In genomic region chr2:146217227-146217980, GRCm38 (mm10) we compare ENCODE assay signal across 10 mouse cellular contexts. TPM values are rescaled to one million over a fixed set of nuclear protein-coding genes. Genes with fewer than 3 reads are reported as not detected.
DNase-seq lines count a peak whose midpoint lies in the region; ATAC-seq and TF ChIP-seq lines count a peak whose summit lies in the region.
"Had no signal": no experiment of that assay in that cellular context is flagged by ENCODE, and none has a peak within 500 bp of the region (broad histone marks: within the 10 kb centered on the region; RNA-seq: fewer than 3 reads in every experiment).

No protein-coding gene starts in this region.

- H3K4me2 ChIP-seq in heart, embryonic 11.5 days: peak overlapping the region; percentile 69
- peak overlapping the region; percentile 46 for H3K4me2 ChIP-seq in forebrain, embryonic 16.5 days (ENCODE audit: low read length)

- intact Hi-C loops in heart, postnatal 36 days (cut with DNase I): loop anchor here (5.0 kb wide), 1 partner anchor 200 kb away; no protein-coding TSS in a partner anchor

- WGBS in heart, embryonic 11.5 days (ENCODE audit: insufficient replicate concordance): under 1% methylated on average over 16 of the region's 16 CpGs
- WGBS in forebrain, embryonic 16.5 days: under 1% methylated on average over 16 of the region's 16 CpGs

- TF ChIP-seq EP300 in MEL (IDR thresholded peaks at IDR 0.05; ENCODE audit: low read depth in 1 of 2, low read length in 2 of 2): no peak

- H3K79me2 ChIP-seq in MEL (ENCODE audit: control insufficient read depth, insufficient read depth, low read length, poor library complexity): no peaks in the 10 kb centered on the region

- no peak for TF ChIP-seq RAD21 in MEL (IDR thresholded peaks at IDR 0.05; ENCODE audit: low read depth, low read length)

- peaks cover 63% of the 10 kb centered on the region for H3K27me3 ChIP-seq in heart, embryonic 11.5 days (ENCODE audit: control insufficient read depth, insufficient read depth, low read length)
- H3K27me3 ChIP-seq in MEL (ENCODE audit: control insufficient read depth in 1 of 2, insufficient read depth in 2 of 2, low read length in 2 of 2): no peaks in the 10 kb centered on the region
- H3K27me3 ChIP-seq in forebrain, embryonic 16.5 days (replicated peaks; ENCODE audit: control insufficient read depth, insufficient read depth, low read length): no peaks in the 10 kb centered on the region; the same call in 1 of the 2 replicates

- H3K4me1 ChIP-seq in heart, embryonic 11.5 days (ENCODE audit: control insufficient read depth, insufficient read depth, low read length): peaks cover 17% of the 10 kb centered on the region
- H3K4me1 ChIP-seq in MEL (ENCODE audit: control insufficient read depth in 1 of 2, insufficient read depth in 2 of 2, low read length in 2 of 2): peaks cover 3 to 10% of the 10 kb centered on the region in 2 experiments
- H3K4me1 ChIP-seq in forebrain, embryonic 16.5 days (replicated peaks; ENCODE audit: control insufficient read depth, insufficient read depth, low read length): peaks cover 59% of the 10 kb centered on the region

- H3K9me3 ChIP-seq in heart, embryonic 11.5 days (replicated peaks; ENCODE audit: control insufficient read depth, low read length): no peaks in the 10 kb centered on the region
- H3K9me3 ChIP-seq in MEL (replicated peaks; ENCODE audit: insufficient read depth, low read length): no peaks in the 10 kb centered on the region
- no peaks in the 10 kb centered on the region for H3K9me3 ChIP-seq in forebrain, embryonic 16.5 days (ENCODE audit: control insufficient read depth, low read length)

- no peak for ATAC-seq in heart, embryonic 11.5 days (replicated peaks; ENCODE audit: insufficient number of reproducible peaks, low FRiP score, low TSS enrichment)
- ATAC-seq in forebrain, embryonic 16.5 days: peak; percentile 18
- ATAC-seq in megakaryocyte-erythroid progenitor cell, adult 5-6 weeks (replicated peaks; ENCODE audit: low FRiP score, low TSS enrichment, poor library complexity, severe bottlenecking): 0 out of 2 replicates have a peak, but pooled peaks have one; percentile 17
- no peak for ATAC-seq in cerebellum, adult (ENCODE audit: insufficient number of reproducible peaks, low FRiP score, low TSS enrichment)

- no peak for TF ChIP-seq POLR2A in MEL (IDR thresholded peaks at IDR 0.05; ENCODE audit: control insufficient read depth in 1 of 2, insufficient read depth in 1 of 2, low read depth in 1 of 2, low read length in 2 of 2, poor library complexity in 1 of 2)

- no peak overlapping the region; the same call in 1 of the 2 replicates for H3K4me3 ChIP-seq in heart, embryonic 11.5 days (ENCODE audit: low read depth, low read length)
- peak overlapping the region; percentile 57 to 72 for H3K4me3 ChIP-seq in MEL (ENCODE audit: control insufficient read depth in 1 of 2, insufficient read depth in 1 of 2, low read depth in 2 of 2, low read length in 2 of 2)
- H3K4me3 ChIP-seq in forebrain, embryonic 16.5 days (replicated peaks; ENCODE audit: low read length): no peak overlapping the region

- no peak for TF ChIP-seq CTCF in MEL (IDR thresholded peaks at IDR 0.05 in 2 of 3, conservative IDR thresholded peaks at IDR 0.05 in 1 of 3; ENCODE audit: control insufficient read depth in 1 of 3, insufficient read depth in 1 of 3, low read depth in 2 of 3, low read length in 3 of 3, poor library complexity in 1 of 3, severe bottlenecking in 1 of 3)

- no peaks in the 10 kb centered on the region for H3K36me3 ChIP-seq in heart, embryonic 11.5 days (ENCODE audit: control insufficient read depth, insufficient read depth, low read length)
- peaks cover 0 to 5% of the 10 kb centered on the region in 2 experiments; a peak in 1 of 4 replicates for H3K36me3 ChIP-seq in MEL (ENCODE audit: control insufficient read depth in 1 of 2, insufficient read depth in 2 of 2, low read length in 2 of 2)
- no peaks in the 10 kb centered on the region for H3K36me3 ChIP-seq in forebrain, embryonic 16.5 days (ENCODE audit: control insufficient read depth, insufficient read depth)

- H3K27ac ChIP-seq in heart, embryonic 11.5 days (ENCODE audit: low read depth, low read length): no peak overlapping the region
- H3K27ac ChIP-seq in MEL (ENCODE audit: control insufficient read depth, low read depth, low read length): 0 out of 2 replicates have a peak overlapping the region, but pooled peaks have one; percentile 10
- peak overlapping the region; percentile 74 for H3K27ac ChIP-seq in forebrain, embryonic 16.5 days (ENCODE audit: low read length)

- DNase-seq in heart, postnatal 36 days: no peak
- peak; percentile 76 for DNase-seq in MEL (ENCODE audit: low read depth, low spot score)
- no peak for DNase-seq in testis, postnatal 14 days (ENCODE audit: low spot score)
- DNase-seq in urinary bladder, adult 18-20 months (ENCODE audit: low spot score in 2 of 2): no peak

- H3K9ac ChIP-seq in heart, embryonic 11.5 days (ENCODE audit: low read depth, low read length): no peak overlapping the region
- peak overlapping the region; percentile 70 for H3K9ac ChIP-seq in MEL (ENCODE audit: control insufficient read depth, low read depth, low read length, poor library complexity, severe bottlenecking)
- peak overlapping the region; percentile 57 for H3K9ac ChIP-seq in forebrain, embryonic 16.5 days (replicated peaks; ENCODE audit: low read depth, low read length)

TF ChIP-seq in MEL, 35 proteins besides CTCF, POLR2A, EP300 and RAD21:
- TF ChIP-seq ELF1 (IDR thresholded peaks at IDR 0.05; ENCODE audit: low read depth, low read length) (no peak), TBP (IDR thresholded peaks at IDR 0.05; ENCODE audit: low read depth, low read length) (peak; percentile 91), UBTF (IDR thresholded peaks at IDR 0.05; ENCODE audit: borderline replicate concordance, insufficient read depth, low read depth, low read length) (peak; percentile 88; the same call in 1 of the 2 replicates), SMC3 (IDR thresholded peaks at IDR 0.05; ENCODE audit: low read depth, low read length) (no peak), GATA1 (IDR thresholded peaks at IDR 0.05; ENCODE audit: low read depth, low read length) (peak; percentile 28; the same call in 1 of the 2 replicates), ZMIZ1 (IDR thresholded peaks at IDR 0.05; ENCODE audit: low read depth, low read length) (no peak), SIN3A (IDR thresholded peaks at IDR 0.05; ENCODE audit: low read length) (0 out of 2 replicates have a peak, but pooled peaks have one; percentile 26), BHLHE40 (IDR thresholded peaks at IDR 0.05; ENCODE audit: borderline replicate concordance, low read depth, low read length) (0 out of 2 replicates have a peak, but pooled peaks have one; percentile 21), TAL1 (IDR thresholded peaks at IDR 0.05; ENCODE audit: low read length) (no peak), MAZ (IDR thresholded peaks at IDR 0.05; ENCODE audit: low read depth, low read length) (no peak), MXI1 (IDR thresholded peaks at IDR 0.05; ENCODE audit: low read depth, low read length) (peak; percentile 50; the same call in 1 of the 2 replicates)
TF ChIP-seq in MEL: peak in this region for 6.

RNA-seq across cellular contexts. Expression of gene Insm1, which starts 4.3 kb away (rescaled TPM):
- polyA plus RNA-seq in heart, embryonic 11.5 days (2014; fragmentation: Nextera tagmentation; extraction: Ambion mirVana): not detected in 2 replicates
- total RNA-seq in heart, postnatal 36 days (2021): not detected
- total RNA-seq in MEL (2012; rRNA removed): not detected in 2 replicates
- polyA plus RNA-seq in MEL (2012; ENCODE audit: insufficient read depth in 1 of 2, insufficient read length in 2 of 2, low read depth in 1 of 2, low replicate concordance in 2 of 2, missing spikeins in 1 of 2): not detected
- polyA plus RNA-seq in forebrain, embryonic 16.5 days (2015; fragmentation: Nextera tagmentation; extraction: Ambion mirVana): 9.1 and 11.8 TPM in 2 replicates
- not detected in 2 replicates for total RNA-seq in megakaryocyte-erythroid progenitor cell, adult 5-6 weeks (2014; fragmentation: Nextera tagmentation)
- not detected in 2 replicates for total RNA-seq in megakaryocyte-erythroid progenitor cell, adult 5-6 weeks (2017)
- polyA plus RNA-seq: C2C12; liver, embryonic 16.5 days had no signal

Comparison
In these comparisons a context has a peak if more than half of its experiments do, and no peak if none do; other contexts are left out.
1. ATAC-seq: peak in forebrain, embryonic 16.5 days (single experiment) and megakaryocyte-erythroid progenitor cell, adult 5-6 weeks (single experiment); none in heart, embryonic 11.5 days (single experiment) and cerebellum, adult (single experiment).
2. H3K4me3 ChIP-seq: peak in MEL (2 of 2); none in heart, embryonic 11.5 days (single experiment) and forebrain, embryonic 16.5 days (single experiment).